Mouse (Mus musculus): ENCODE measurements around the gene 1600015I10Rik. TPM values are rescaled to one million over a fixed set of nuclear protein-coding genes. Genes with fewer than 3 reads are reported as not detected.
"Not testable (repeated sequence)": the region's sequence is repeated elsewhere in the genome, so short reads cannot be mapped to it uniquely, and the experiment has no call there.

1600015I10Rik gene
- polyA plus RNA-seq, 1 experiment from 2014 or later = not detected

DNA sequence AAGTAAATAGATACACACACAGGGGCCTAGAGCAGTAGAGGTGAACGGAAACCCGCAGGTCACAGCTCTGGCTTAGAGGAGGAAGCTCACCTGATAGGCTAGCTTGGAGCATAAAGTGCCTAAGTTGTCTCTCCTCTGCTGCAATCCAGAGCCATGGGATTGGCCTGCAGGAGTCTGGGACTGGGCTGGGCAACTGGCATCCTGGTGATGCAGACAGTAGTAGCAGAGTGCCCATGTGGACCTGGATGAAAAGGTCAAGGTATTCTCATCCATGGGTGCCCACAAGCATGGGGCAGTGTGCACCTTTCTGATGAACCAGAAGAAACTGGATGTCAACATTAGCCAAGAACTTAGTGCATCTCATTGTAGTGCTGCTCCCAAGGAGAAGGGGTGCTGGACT lies 16.1 kb upstream of the 1600015I10Rik start:
- H3K4me3 ChIP-seq = no peak overlapping the region
- no peaks in the 10 kb centered on the region for H3K27me3 ChIP-seq
- H3K27ac ChIP-seq (replicated peaks) = no peak overlapping the region
- WGBS = 94% methylated on average over 2 of the region's 2 CpGs
- no peak overlapping the region for H3K4me2 ChIP-seq (replicated peaks)
- H3K4me1 ChIP-seq = no peaks in the 10 kb centered on the region
- no peaks in the 10 kb centered on the region for H3K36me3 ChIP-seq
- no peak for ATAC-seq (replicated peaks)
- H3K9ac ChIP-seq (replicated peaks) = no peak overlapping the region
- no peaks in the 10 kb centered on the region for H3K9me3 ChIP-seq

DNA sequence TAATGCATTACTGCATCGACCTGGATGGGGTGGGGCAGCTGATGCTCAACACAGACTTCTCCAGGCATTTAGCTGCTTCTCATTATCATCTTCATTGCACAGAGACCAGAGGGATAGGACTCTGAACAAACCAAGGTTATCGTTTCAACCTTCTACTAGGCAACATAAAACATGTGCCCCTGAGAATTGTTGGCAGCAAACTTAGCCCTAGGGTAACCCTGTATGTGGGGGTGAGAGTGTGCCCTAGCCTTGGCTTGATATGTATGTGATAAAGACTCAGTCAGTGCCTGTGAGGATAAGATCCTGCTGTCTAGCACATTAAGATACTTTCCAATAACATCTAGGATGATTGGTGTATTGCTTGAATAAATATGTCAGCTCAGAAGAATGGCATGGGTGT lies 19.9 kb downstream of the 1600015I10Rik start:
- Histone ChIP-seq H3K4me3 (no peak overlapping the region), H3K9ac (replicated peaks) (no peak overlapping the region), H3K4me1 (no peaks in the 10 kb centered on the region), H3K27me3 (no peaks in the 10 kb centered on the region), H3K36me3 (no peaks in the 10 kb centered on the region), H3K4me2 (replicated peaks) (no peak overlapping the region), H3K27ac (replicated peaks) (no peak overlapping the region), H3K9me3 (no peaks in the 10 kb centered on the region)
- no peak for ATAC-seq (replicated peaks)
- 82% methylated on average over 2 of the region's 2 CpGs for WGBS

DNA sequence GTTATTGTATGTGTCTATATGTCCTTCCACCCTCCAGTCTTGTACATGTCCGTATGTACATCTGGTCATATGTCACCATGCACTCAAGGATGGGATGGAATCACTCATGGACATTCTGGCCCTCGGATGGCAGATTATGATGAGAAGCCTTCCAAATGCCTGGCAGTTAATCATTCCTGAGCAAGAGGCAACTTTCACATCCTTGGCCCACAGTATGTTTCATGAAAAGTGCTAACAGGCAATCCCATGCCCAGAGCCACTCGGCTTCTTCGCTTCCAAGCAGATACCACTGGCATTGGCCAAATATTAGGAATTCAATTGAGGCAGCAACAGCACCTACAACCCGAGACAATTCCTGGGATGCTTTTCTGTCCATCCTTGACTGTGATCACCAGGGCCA lies 21.0 kb downstream of the 1600015I10Rik start:
- Histone ChIP-seq H3K4me1 (no peaks in the 10 kb centered on the region), H3K9ac (replicated peaks) (no peak overlapping the region), H3K27me3 (no peaks in the 10 kb centered on the region), H3K27ac (replicated peaks) (no peak overlapping the region), H3K36me3 (no peaks in the 10 kb centered on the region), H3K4me2 (replicated peaks) (no peak overlapping the region), H3K4me3 (no peak overlapping the region), H3K9me3 (no peaks in the 10 kb centered on the region)
- ATAC-seq (replicated peaks) = no peak
- 91% methylated on average over 5 of the region's 5 CpGs for WGBS

DNA sequence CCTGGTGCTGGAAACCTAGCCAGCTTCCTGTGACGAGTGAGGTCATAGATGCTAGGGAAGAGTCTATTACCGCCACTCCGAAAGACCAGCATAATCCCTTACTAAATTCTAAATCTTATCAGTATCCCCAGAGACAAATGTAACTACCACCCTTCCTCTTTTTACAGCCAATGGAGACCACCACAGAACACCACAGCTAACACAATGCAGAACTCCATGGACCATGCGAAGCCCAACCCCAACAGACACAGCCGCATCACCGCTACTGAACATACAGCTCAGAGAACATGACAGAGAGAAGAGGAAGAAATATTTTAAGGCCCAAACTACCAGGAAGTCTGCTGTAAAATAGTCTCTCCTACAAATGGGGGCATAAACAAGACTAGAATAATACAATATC lies 21.9 kb downstream of the 1600015I10Rik start:
- 88% methylated on average over 6 of the region's 6 CpGs for WGBS
- Histone ChIP-seq H3K9me3 (no peaks in the 10 kb centered on the region), H3K36me3 (no peaks in the 10 kb centered on the region), H3K9ac (replicated peaks) (no peak overlapping the region), H3K27ac (replicated peaks) (no peak overlapping the region), H3K27me3 (no peaks in the 10 kb centered on the region), H3K4me3 (no peak overlapping the region), H3K4me1 (no peaks in the 10 kb centered on the region), H3K4me2 (replicated peaks) (no peak overlapping the region)
- ATAC-seq (replicated peaks) = no peak

DNA sequence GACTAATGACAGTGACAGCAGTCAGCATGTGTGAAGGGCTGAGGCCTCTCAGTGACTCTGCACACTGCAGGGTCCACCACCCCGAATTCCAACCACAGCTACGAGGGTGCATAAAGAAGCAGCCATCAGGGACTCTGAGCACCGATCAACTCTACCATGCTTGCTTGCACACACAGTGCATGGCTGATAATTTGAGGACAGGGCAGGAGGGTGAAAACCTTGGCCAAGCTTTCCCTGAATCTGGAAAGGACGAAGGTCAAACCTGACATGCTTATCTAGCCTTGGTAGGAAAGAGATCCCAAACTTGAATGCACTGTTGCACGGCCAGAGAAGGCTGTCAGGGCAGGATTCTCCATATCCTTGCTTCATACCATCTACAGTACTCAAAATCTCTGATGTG lies 23.5 kb downstream of the 1600015I10Rik start:
- no peaks in the 10 kb centered on the region for H3K36me3 ChIP-seq
- WGBS = 85% methylated on average over 5 of the region's 5 CpGs
- H3K4me1 ChIP-seq = no peaks in the 10 kb centered on the region
- H3K9me3 ChIP-seq = no peaks in the 10 kb centered on the region
- H3K27ac ChIP-seq (replicated peaks) = no peak overlapping the region
- no peak overlapping the region for H3K9ac ChIP-seq (replicated peaks)
- H3K27me3 ChIP-seq = no peaks in the 10 kb centered on the region
- no peak for ATAC-seq (replicated peaks)
- H3K4me2 ChIP-seq (replicated peaks) = no peak overlapping the region
- H3K4me3 ChIP-seq = no peak overlapping the region

DNA sequence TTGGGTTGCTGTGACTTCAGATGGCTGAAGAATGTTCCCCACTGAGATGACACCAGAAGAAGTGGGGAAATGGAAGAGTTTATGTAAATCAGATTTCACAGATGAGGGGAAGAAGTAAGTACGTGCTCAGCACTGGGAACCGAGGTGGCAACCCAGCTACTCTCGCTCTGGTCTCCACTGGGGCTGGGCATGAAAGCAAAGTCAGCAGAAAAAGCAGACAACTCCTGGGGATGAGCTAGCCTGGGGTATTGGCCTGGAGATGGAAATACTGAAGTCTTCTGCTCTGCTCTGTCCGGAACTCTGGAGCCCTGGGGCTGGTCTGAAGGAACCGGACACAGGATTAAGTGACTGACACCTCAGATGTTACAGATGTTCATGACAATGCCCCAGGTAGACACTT lies 24.5 kb downstream of the 1600015I10Rik start:
- H3K4me2 ChIP-seq (replicated peaks) = no peak overlapping the region
- WGBS = 86% methylated on average over 5 of the region's 5 CpGs
- no peaks in the 10 kb centered on the region for H3K4me1 ChIP-seq
- H3K27ac ChIP-seq (replicated peaks) = no peak overlapping the region
- no peak overlapping the region for H3K9ac ChIP-seq (replicated peaks)
- no peak for ATAC-seq (replicated peaks)
- no peaks in the 10 kb centered on the region for H3K9me3 ChIP-seq
- H3K36me3 ChIP-seq = no peaks in the 10 kb centered on the region
- no peaks in the 10 kb centered on the region for H3K27me3 ChIP-seq
- H3K4me3 ChIP-seq = no peak overlapping the region

DNA sequence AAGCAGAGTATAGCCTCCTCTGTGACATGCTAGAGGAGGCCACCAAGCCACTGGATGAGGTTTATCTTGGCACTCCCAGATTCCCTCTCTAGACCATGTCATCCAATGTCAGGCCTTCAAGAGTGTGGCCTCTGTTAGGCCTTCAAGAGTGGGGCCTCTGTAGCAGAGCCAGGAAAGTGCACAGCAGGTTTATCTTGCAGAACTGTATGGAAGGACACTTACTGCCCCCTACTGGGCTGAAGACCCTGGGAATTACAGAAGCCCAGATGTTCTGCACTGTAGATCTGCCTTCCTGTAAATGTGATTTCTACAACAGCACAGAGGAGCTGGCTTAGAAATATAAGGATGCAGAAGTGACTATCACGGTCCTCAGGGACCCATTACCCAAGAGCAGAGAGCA lies 25.3 kb downstream of the 1600015I10Rik start:
- ATAC-seq (replicated peaks) = 0 out of 2 replicates have a peak, but pooled peaks have one; percentile 48
- 66% methylated on average over 1 of the region's 1 CpGs for WGBS
- no peak overlapping the region for H3K4me3 ChIP-seq

DNA sequence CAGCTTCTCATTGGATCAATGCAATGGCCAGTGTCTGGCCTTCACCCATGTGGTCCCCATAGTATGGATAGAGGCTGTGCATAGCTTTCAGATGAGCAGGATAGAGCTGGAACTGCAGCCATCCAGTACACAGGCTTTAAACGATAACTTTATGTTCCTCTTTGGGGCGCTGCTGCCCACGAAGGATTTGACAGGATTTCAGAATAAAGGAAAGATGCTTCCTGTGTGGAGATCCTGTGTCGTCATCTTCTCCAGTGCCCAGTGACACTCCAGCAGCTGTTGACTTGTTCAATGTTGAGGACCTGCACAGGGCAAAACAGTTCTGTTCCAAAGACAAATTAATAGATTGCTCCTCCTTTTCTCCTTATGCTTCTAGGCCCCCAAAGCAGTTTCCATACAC lies 27.1 kb downstream of the 1600015I10Rik start:
- H3K27me3 ChIP-seq = no peaks in the 10 kb centered on the region
- H3K4me3 ChIP-seq = no peak overlapping the region
- no peaks in the 10 kb centered on the region for H3K9me3 ChIP-seq
- no peak overlapping the region for H3K27ac ChIP-seq (replicated peaks)
- WGBS = 88% methylated on average over 4 of the region's 4 CpGs
- H3K4me2 ChIP-seq (replicated peaks) = no peak overlapping the region
- no peaks in the 10 kb centered on the region for H3K36me3 ChIP-seq
- no peak overlapping the region for H3K9ac ChIP-seq (replicated peaks)
- no peaks in the 10 kb centered on the region for H3K4me1 ChIP-seq
- ATAC-seq (replicated peaks) = no peak

More for the DNA sequence above, 25.3 kb downstream of the 1600015I10Rik start:
- H3K27me3 ChIP-seq = no peaks in the 10 kb centered on the region
- H3K9ac ChIP-seq (replicated peaks) = no peak overlapping the region
- H3K4me1 ChIP-seq = no peaks in the 10 kb centered on the region
- H3K4me2 ChIP-seq (replicated peaks) = no peak overlapping the region
- H3K9me3 ChIP-seq = no peaks in the 10 kb centered on the region
- no peaks in the 10 kb centered on the region for H3K36me3 ChIP-seq
- no peak overlapping the region for H3K27ac ChIP-seq (replicated peaks)

DNA sequence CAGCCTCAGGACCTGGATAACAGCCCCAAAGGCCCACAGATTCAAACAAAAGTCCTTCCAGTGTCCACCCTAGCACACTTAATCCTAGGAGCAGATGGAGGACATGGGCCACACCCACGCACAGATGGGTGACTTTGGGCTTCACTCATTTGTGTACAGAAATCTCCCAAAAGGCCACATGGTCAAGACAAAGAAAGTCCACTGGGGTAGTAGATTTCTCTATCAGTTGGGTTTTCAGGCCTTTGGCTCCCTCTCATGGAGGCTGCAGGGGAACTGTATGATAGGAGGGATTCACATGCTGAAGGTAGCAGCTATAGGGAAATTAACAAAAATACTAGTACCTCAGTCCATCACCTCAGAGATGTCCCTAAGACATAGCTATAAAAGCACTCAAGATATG lies 28.4 kb downstream of the 1600015I10Rik start:
- H3K36me3 ChIP-seq = no peaks in the 10 kb centered on the region
- no peak overlapping the region for H3K4me2 ChIP-seq (replicated peaks)
- no peaks in the 10 kb centered on the region for H3K4me1 ChIP-seq
- no peaks in the 10 kb centered on the region for H3K27me3 ChIP-seq
- ATAC-seq (replicated peaks) = no peak
- no peak overlapping the region for H3K27ac ChIP-seq (replicated peaks)
- H3K9ac ChIP-seq (replicated peaks) = no peak overlapping the region
- WGBS = 74% methylated on average over 1 of the region's 1 CpGs
- H3K9me3 ChIP-seq = no peaks in the 10 kb centered on the region
- no peak overlapping the region for H3K4me3 ChIP-seq

DNA sequence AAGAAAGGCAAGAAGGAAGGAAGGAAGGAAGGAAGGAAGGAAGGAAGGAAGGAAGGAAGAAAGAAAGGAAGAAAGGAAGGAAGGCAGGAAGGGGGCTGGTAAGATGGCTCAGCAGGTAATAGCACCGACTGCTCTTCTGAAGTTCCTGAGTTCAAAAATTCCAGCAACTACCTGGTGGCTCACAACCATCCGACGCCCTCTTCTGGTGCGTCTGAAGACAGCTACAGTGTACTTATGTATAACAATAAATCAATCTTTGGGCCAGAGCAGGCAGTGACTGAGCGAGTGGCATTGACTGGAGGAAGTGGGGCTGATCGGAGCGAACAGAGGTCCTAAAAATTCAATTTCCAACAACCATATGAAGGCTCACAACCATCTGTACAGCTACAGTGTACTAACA lies 29.5 kb downstream of the 1600015I10Rik start:
- not testable (repeated sequence) for H3K4me2 ChIP-seq (replicated peaks); H3K9ac ChIP-seq (replicated peaks); H3K27ac ChIP-seq (replicated peaks); H3K4me3 ChIP-seq; H3K4me1 ChIP-seq; H3K27me3 ChIP-seq; ATAC-seq (replicated peaks); H3K36me3 ChIP-seq; H3K9me3 ChIP-seq
- 31% methylated on average over 7 of the region's 7 CpGs for WGBS

DNA sequence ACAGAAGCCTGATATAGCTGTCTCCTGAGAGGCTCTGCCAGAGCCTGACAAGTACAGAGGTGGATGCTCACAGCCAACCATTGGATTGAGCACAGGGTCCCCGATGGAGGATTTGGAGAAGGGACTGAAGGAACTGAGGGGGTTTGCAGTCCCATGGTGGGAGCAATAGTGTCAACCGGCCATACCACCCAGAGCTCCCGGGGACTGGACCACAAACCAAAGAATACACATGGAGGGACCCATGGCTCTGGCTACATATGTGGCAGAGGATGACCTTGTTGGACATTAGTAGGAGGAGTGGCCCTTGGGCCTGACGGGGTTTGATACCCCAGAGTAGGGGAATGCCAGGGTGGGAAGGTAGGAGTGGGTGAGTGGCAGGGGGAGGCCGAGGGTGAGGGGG lies 37.0 kb downstream of the 1600015I10Rik start:
- not testable (repeated sequence) for H3K9me3 ChIP-seq; H3K27ac ChIP-seq (replicated peaks); H3K4me3 ChIP-seq; H3K4me2 ChIP-seq (replicated peaks); ATAC-seq (replicated peaks); H3K9ac ChIP-seq (replicated peaks); H3K27me3 ChIP-seq; H3K4me1 ChIP-seq; H3K36me3 ChIP-seq
- 89% methylated on average over 5 of the region's 5 CpGs for WGBS

DNA sequence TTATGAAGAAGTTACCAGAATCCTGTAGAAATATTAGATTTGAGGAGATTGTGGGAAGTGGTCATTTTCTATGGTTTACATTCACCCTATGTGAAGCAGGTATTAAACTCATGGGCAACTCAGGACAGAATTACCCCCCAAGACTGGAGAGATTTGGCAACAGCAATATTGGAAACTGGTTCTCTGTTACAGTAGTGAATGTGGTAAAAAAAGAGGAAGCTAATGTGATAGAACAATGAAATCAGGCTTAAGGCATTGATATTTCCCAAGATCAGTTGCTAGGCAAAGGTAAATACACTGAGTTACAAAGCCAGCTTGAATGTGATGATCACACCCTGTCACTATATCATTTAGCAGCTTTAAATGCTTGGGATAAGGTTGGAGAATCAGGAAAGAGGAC lies 38.2 kb downstream of the 1600015I10Rik start:
- H3K36me3 ChIP-seq = no peaks in the 10 kb centered on the region
- no peak overlapping the region for H3K9ac ChIP-seq (replicated peaks)
- H3K9me3 ChIP-seq = no peaks in the 10 kb centered on the region
- H3K4me3 ChIP-seq = no peak overlapping the region
- no peaks in the 10 kb centered on the region for H3K4me1 ChIP-seq
- ATAC-seq (replicated peaks) = no peak
- H3K27ac ChIP-seq (replicated peaks) = no peak overlapping the region
- no peaks in the 10 kb centered on the region for H3K27me3 ChIP-seq
- H3K4me2 ChIP-seq (replicated peaks) = no peak overlapping the region

DNA sequence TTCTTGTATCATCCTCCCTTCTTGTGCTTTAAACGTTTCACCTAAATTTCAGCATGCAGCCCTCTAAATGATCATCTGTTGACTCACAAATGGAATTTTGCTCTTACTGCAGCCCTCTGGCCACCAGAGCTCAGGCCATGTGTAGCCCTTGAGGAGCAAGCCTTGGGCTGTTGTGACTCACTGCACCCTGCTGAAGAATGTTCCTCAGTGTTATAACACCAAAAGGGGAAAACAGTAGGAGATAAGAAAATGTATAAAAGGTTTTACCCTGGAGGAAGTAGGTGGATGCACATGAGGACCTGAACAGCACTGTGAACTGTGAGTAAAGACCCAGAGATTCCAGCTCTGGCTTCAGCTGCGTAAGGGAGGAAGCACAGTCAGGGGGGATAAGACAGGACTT lies 45.0 kb downstream of the 1600015I10Rik start, which contains the start of gene Doxl2:
Gene Doxl2 (plus strand): TSS at position 301 of the 400 bp plus-strand sequence.
- Histone ChIP-seq H3K36me3 (no peaks in the 10 kb centered on the region), H3K27me3 (no peaks in the 10 kb centered on the region), H3K4me2 (replicated peaks) (no peak within 1 kb of the TSS), H3K4me3 (no peak within 1 kb of the TSS), H3K4me1 (no peaks in the 10 kb centered on the region), H3K27ac (replicated peaks) (no peak within 1 kb of the TSS), H3K9me3 (no peaks in the 10 kb centered on the region), H3K9ac (replicated peaks) (no peak within 1 kb of the TSS)
- 93% methylated on average over 2 of the region's 2 CpGs for WGBS
- ATAC-seq (replicated peaks) = no peak
